Mouse (Mus musculus): ENCODE results near the gene Cyb561d1. TPM values are rescaled to one million over a fixed set of nuclear protein-coding genes. Genes with fewer than 3 reads are reported as not detected.

Gene Cyb561d1
- polyA plus RNA-seq, 1 experiment = 8.3 TPM

DNA sequence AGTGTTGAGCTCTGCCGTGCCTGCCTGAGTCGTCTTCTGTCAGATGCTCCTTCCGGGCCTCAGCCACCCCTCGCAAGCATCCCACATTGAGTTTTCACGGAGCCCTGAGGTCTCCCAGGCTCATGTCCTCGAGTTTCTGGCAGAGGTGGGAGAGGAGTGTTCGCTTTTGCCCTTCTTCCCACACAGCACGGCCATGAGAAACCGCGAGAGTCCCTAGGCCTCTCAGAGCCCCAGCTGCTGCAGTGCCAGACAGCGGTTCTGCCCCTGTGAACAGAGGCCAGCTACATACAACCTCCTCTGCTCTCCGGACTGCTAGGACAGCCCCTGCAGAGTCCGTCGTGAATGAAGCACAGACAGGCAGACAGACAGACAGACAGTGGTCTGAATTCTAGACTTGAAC is 33.5 kb downstream of the Cyb561d1 start:
- DNase-seq (ENCODE audit: low spot score) = no peak

DNA sequence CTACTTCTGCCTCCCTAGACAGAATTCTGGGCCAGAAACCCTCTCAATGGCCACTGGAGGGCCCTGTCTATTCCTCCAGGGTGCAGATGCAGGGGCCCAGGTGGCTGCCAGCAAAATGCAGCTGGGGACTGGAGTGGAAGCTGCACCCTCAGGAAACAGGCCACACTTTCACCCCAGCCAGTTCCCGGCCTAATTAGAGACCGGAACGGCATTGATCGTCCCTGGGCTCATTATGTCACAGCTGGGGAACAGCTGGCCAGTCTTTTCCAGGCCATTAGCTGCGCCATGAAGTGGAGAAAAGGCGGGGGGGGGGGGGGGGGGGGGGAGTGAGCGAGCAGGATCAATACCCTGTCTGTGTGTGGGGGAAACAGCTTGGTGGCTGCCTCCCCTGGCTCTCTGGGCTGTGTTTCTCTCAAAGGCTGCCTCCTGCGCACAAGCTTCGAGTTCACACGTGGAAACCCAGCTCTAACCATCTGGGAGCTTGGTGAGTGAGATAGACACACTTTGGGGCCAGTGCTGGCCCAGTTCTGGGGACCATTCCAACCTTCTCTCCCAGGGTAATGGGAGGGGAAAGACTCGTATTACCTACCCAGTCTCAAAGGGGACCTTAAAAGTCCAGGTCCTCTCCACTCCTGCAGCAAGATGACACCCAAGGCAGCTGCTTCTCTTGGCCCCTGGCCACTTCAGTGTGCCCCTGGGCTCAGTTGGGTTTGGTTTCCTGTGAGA is 34.4 kb downstream of the Cyb561d1 start:
- DNase-seq (ENCODE audit: low spot score) = no peak

DNA sequence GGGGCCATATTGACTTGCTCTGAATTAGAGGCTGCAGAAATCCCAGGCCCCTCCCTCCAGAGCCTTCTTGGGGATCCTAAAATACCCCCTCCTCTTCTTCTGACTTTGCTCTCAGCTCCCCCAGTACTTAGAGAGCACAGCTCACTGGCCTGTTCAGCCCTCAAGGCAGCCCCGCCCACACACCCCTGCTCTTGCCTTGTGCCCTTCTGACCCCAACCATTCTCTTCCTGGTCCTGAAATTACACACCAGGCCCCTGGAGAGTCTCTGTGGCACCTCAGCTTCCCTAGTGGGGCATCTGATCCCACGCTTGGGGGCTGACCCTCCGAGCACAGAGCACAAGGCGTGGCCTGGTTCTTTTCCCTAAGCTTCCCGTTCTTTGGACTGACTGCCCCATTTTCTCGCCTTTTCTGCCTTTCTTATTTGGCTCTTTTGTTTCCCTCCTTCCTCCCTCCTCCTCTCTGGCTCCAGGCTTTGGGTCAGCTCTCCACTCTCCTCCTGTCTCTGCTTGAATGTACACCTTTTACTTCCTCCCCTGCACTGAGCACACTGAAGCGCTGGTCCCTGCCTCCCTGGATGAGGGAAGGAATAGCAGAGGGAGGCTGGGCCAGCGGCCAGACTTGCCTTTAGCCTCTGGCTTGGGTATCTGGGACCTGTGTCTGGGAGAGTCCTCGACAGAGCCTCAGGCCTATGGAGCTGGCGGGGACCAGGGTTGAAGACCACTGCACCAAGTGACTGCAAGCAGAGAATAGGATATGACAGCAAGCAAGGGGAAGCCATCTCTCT is 35.3 kb downstream of the Cyb561d1 start:
- DNase-seq (ENCODE audit: low spot score) = no peak

DNA sequence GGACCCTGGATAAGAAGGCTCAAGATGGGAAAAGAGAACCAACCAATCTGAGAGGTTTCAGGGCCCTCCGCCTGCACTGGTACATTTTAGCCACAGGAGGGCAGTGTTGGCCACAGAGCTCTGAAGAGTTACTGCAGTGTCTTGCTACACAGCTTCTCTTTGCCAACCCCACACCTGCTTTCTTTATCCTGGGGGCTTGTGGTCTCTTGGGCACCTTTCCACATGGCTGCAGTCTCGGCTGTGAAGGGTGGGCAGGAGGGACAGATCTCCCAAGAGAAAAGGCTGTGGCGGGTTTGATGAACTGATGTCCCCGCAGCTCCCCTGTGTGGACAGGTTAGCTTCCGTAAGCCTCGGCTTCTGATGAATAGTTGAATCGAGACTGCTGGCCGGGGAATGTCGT is 36.2 kb downstream of the Cyb561d1 start:
- DNase-seq (ENCODE audit: low spot score) = peak; percentile 52

DNA sequence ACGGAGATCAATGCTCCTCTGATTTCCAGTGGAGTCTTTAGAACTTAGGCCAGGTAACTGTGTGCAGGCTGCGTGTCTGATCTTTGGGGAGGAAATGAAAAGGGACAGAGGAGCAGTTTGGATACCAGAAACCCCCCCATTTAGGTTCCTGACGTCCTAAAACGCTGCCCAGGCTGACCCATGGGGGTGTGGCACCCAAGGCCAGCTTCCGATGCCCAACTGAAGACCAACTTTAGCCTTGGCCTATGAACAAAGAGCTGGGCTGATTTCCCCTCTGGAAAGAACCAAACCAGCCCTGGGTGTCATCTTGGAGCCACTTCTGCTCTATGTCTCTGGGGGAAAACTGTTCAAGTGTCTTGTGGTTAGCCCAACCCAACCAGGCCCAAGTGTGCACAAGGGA is 36.9 kb downstream of the Cyb561d1 start:
- no peak for DNase-seq (ENCODE audit: low spot score)

DNA sequence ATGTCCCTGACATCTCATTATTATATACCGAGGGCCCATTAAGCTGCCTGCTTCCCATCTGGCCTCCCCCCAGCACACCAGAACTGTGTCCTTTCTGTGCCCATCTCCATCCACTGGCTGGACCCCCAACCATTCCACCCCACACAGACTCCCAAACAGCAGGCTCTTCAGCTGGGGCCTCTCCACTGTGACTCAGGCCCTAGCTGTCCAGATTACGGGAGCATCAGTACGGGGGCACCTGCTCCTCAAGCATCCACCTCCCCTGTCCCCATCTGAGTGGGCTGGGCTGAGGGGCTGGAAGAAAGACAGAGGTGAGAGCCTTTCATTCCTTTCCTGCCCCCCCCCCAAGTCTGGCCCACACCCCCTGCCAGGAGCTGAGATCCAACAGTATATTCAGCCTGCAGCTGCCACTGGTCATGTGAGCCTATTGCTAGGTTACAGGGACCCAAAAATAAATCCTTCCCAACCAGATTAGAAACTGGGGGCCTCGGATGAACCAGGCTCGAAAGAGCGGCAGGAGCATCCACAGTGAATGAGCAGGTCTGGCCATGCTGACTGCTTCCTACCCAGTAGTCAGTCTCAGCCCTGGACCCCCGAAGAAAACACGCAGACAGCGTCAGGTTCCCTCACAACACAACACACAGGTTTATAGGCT is 42.5 kb downstream of the Cyb561d1 start:
- no peak for DNase-seq (ENCODE audit: low spot score)

DNA sequence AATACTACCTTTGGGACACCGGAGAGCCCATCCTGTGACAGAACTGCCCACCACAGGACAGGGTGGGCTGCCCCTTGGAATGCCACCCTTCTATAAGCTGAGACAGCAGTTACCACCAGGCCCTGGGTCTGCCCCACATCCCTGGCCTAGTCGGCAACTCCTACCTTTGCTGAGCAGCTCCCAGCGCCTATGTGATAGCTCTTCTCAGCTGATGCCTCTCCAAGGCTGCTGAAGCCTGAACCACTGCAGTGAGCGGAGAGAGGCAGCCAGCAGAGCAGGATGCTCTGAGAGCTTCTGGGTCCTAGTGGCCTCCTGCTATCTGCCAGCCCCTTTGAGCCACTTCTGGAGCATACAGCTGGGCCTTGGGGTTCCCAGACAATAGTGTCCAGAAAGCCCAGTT is 46.4 kb downstream of the Cyb561d1 start, which contains the start of gene Gpr61:
Gene Gpr61 (minus strand): TSS at position 227 of the 400 bp plus-strand sequence.
- no peak for DNase-seq (ENCODE audit: low spot score)

DNA sequence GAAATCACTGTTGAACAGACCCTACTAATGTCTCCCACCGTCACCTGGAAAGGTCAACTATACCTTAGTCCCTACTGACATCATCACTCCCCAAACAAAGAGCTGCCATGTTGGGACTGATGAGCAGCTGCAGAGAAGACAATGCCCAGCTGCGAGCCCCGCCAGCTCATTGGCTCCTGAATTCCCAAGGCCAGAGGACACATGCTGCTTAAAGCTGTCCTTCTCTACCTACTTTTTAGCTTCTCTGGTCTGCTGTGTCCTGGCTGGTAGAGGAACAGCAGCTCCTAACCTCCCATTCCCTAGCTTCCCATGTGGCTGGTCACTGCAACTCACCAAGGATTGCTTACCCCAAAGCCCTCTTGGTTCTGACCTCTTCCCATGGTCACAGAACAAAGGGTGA is 48.7 kb downstream of the Cyb561d1 start:
- no peak for DNase-seq (ENCODE audit: low spot score)

DNA sequence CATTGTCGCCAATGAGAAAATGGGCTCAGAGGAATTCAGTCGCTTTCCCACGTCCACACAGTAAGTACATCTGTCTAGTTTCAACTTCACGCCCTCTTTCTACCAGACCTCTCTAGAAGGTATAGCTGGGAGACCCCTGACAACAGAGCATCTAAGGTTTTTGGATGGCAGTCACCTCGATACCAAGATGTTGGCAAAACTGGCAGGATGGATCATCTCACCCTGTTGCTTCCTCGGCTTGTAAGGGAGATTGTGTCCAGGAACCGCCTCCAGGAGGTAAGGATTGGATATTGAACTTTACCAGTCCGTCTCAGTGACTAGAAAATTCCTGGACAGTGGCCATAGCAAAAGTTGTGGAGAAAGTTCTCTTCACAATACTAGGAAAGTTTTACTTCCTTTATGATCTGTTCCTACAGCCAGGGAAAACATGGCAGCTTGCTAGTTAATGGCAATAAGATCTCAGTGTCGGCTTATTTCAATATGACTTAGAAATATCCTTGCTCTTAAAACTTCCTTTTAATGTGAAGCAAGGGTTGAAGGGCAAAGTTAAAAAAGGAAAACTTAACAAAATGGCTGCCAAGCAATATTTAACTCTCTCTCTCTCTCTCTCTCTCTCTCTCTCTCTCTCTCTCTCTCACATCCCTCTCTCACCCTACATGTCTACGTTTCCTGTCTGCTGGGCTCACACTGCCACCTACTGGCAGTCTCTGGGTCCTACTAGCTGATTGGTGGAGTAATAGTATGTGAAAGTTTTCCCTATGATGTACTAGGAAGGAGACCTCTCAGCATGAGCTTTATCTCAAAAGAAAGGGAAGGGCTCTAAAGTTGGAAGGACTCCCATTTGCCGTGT is 53.4 kb downstream of the Cyb561d1 start:
- DNase-seq (ENCODE audit: low spot score) = peak; percentile 59

DNA sequence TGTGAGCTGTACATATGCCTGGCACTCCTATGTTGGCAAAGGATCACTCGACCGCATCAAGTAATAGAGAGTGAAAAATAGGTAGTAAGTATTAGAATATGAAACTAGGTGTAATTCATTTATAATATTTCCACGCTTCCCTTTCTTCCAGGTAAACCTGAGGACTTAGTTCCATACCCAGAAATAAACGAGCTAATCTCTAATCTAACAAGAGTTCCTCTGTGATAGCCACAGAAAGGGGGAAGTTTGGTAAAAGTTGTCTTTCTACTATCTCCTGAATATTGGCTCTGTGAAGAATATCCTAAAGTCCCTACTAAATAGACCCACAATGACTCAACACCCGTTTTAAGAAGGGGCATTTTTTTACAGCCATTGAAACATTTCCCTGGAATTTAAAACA is 54.3 kb downstream of the Cyb561d1 start:
- no peak for DNase-seq (ENCODE audit: low spot score)

Other genes starting within 250 kb of the Cyb561d1 start
- gene Gstm3, start 231.9 kb downstream of the Cyb561d1 start, polyA plus RNA-seq (2012; rRNA removed) = 0.45 and 0.75 TPM in 2 replicates
- 148 and 153 TPM in 2 replicates for gene Gstm2, start 214.8 kb downstream of the Cyb561d1 start, polyA plus RNA-seq (2012; rRNA removed)
- gene Gstm1, start 183.2 kb downstream of the Cyb561d1 start, polyA plus RNA-seq (2012; rRNA removed) = 9,762 and 10,289 TPM in 2 replicates
- 128 and 151 TPM in 2 replicates for gene Gstm4, start 156.3 kb downstream of the Cyb561d1 start, polyA plus RNA-seq (2012; rRNA removed)
- gene Ampd2, start 114.6 kb downstream of the Cyb561d1 start, polyA plus RNA-seq (2012; rRNA removed) = 33.5 and 37.8 TPM in 2 replicates
- 0.39 and 0.57 TPM in 2 replicates for gene Gnat2, start 108.4 kb downstream of the Cyb561d1 start, polyA plus RNA-seq (2012; rRNA removed)
- 70.4 and 75.8 TPM in 2 replicates for gene Gnai3, start 55.1 kb downstream of the Cyb561d1 start, polyA plus RNA-seq (2012; rRNA removed)
- 0.01 TPM in 1 of 2 replicates, not detected in the other for gene Gpr61, start 46.3 kb downstream of the Cyb561d1 start, polyA plus RNA-seq (2012; rRNA removed)
- 9.4 and 13.1 TPM in 2 replicates for gene Amigo1, start 14.9 kb downstream of the Cyb561d1 start, polyA plus RNA-seq (2012; rRNA removed)
- gene Atxn7l2, start 9.7 kb upstream of the Cyb561d1 start, polyA plus RNA-seq (2012; rRNA removed) = 7.1 and 8.5 TPM in 2 replicates
- gene Sypl2, start 25.4 kb upstream of the Cyb561d1 start, polyA plus RNA-seq (2012; rRNA removed) = 0.56 and 0.96 TPM in 2 replicates
- 108 and 130 TPM in 2 replicates for gene Psma5, start 55.7 kb upstream of the Cyb561d1 start, polyA plus RNA-seq (2012; rRNA removed)
- gene Sort1, start 82.9 kb upstream of the Cyb561d1 start, polyA plus RNA-seq (2012; rRNA removed) = 41.5 and 51.7 TPM in 2 replicates
- gene Mybphl, start 163.7 kb upstream of the Cyb561d1 start, polyA plus RNA-seq (2012; rRNA removed) = not detected in 2 replicates
- 4.0 and 4.4 TPM in 2 replicates for gene Psrc1, start 182.6 kb upstream of the Cyb561d1 start, polyA plus RNA-seq (2012; rRNA removed)
- gene Celsr2, start 214.3 kb upstream of the Cyb561d1 start, polyA plus RNA-seq (2012; rRNA removed) = 4.6 and 7.2 TPM in 2 replicates
- gene Sars, start 244.0 kb upstream of the Cyb561d1 start, polyA plus RNA-seq (2012; rRNA removed) = 64.1 and 86.7 TPM in 2 replicates